Mouse (Mus musculus) olfactory bulb, adult 2 months (tissue): ENCODE measurements around the gene March8.

Source experiments
- CTCF ChIP-seq: fragments of 200-500 bp; IDR thresholded peaks from 2 replicates; pipeline ENCODE4 v1.5.1; 2012; ENCODE audit warnings: low read depth, mild to moderate bottlenecking, low read length, moderate library complexity; ENCODE audit not compliant: insufficient read depth
- POLR2A ChIP-seq: fragments of 200-500 bp; IDR thresholded peaks from 2 replicates; pipeline ENCODE4 v1.6.1; 2012; ENCODE audit warnings: mild to moderate bottlenecking, low read depth, low read length, moderate library complexity; ENCODE audit not compliant: insufficient read depth

DNA sequence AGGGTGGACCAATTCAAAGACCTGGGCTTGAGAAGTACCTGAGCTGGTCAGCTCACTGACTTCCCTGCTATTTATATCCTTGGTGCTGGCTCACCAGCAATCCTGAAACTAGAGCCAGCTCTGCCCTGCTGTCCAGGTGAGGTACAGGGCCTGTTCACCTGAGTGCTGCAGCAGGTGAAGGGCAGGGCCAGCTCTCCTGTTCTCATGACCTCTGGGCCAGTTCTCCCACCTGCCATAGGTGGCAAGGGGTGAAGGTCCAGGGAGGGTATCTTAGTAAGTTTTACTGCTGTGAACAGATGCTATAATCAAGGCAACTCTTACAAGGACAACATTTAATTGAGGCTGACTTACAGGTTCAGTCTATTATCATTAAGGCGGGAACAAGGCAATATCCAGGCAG, 32.0 kb downstream of the March8 start:
- TF ChIP-seq POLR2A: no peak
- TF ChIP-seq CTCF: no peak
